Mouse (Mus musculus) thymus, adult 2 months (tissue): ENCODE results near the gene Optc. TPM values are rescaled to one million over a fixed set of nuclear protein-coding genes. Genes with fewer than 3 reads are reported as not detected.

ENCODE experiments used
- DNase-seq: peaks from one replicate; pipeline ENCODE4 v3.0.0; 2021
- H3K27ac ChIP-seq: fragments of 200-500 bp; 2 replicates; pipeline ENCODE4 v1.5.1; 2012; ENCODE audit warnings: low read length, control low read depth; ENCODE audit not compliant: control insufficient read depth, insufficient read depth
- H3K27me3 ChIP-seq: fragments of 200-500 bp; 2 replicates; pipeline ENCODE4 v1.6.1; 2012; ENCODE audit warnings: mild to moderate bottlenecking, low read length, moderate library complexity, mixed read lengths; ENCODE audit not compliant: control insufficient read depth, insufficient read depth
- H3K36me3 ChIP-seq: fragments of 200-500 bp; 2 replicates; pipeline ENCODE4 v1.6.1; 2012; ENCODE audit warnings: mild to moderate bottlenecking, low read length, moderate library complexity; ENCODE audit not compliant: control insufficient read depth, insufficient read depth
- H3K4me1 ChIP-seq: fragments of 200-500 bp; replicated peaks from 2 replicates; pipeline ENCODE4 v1.6.1; 2012; ENCODE audit warnings: low read length; ENCODE audit not compliant: control insufficient read depth, insufficient read depth
- H3K4me3 ChIP-seq: fragments of 200-500 bp; 2 replicates; pipeline ENCODE4 v1.5.1; 2012; ENCODE audit warnings: mild to moderate bottlenecking, low read length, control low read depth, moderate library complexity; ENCODE audit not compliant: control insufficient read depth, insufficient read depth
- CTCF ChIP-seq: fragments of 200-500 bp; IDR thresholded peaks from 2 replicates; pipeline ENCODE4 v1.5.1; 2012; ENCODE audit warnings: mild to moderate bottlenecking, control low read depth, low read length, moderate library complexity, borderline replicate concordance; ENCODE audit not compliant: control insufficient read depth, poor library complexity, insufficient read depth; ENCODE audit errors: extremely low read depth
- POLR2A ChIP-seq: fragments of 200-500 bp; IDR thresholded peaks from 2 replicates; pipeline ENCODE4 v1.6.1; 2012; ENCODE audit warnings: mild to moderate bottlenecking, low read length, control low read depth, moderate library complexity; ENCODE audit not compliant: control insufficient read depth, poor library complexity, insufficient read depth; ENCODE audit errors: extremely low read depth
- WGBS: fragments of 180-500 bp; shearing (Covaris S2); methylation state at CpG from one replicate; pipeline ENCODE4 v1.1.7; 2018; 5-methylcytosine and 5-hydroxymethylcytosine counted together
- polyA plus RNA-seq: library from polyadenylated mRNA; depleted of rRNA; stranded (reverse); fragments of >200 nt; gene quantifications from 2 replicates; pipeline ENCODE4 v1.2.3, GENCODE M21; 2012

Gene Optc
- polyA plus RNA-seq, 1 experiment, result 1.0 TPM

DNA sequence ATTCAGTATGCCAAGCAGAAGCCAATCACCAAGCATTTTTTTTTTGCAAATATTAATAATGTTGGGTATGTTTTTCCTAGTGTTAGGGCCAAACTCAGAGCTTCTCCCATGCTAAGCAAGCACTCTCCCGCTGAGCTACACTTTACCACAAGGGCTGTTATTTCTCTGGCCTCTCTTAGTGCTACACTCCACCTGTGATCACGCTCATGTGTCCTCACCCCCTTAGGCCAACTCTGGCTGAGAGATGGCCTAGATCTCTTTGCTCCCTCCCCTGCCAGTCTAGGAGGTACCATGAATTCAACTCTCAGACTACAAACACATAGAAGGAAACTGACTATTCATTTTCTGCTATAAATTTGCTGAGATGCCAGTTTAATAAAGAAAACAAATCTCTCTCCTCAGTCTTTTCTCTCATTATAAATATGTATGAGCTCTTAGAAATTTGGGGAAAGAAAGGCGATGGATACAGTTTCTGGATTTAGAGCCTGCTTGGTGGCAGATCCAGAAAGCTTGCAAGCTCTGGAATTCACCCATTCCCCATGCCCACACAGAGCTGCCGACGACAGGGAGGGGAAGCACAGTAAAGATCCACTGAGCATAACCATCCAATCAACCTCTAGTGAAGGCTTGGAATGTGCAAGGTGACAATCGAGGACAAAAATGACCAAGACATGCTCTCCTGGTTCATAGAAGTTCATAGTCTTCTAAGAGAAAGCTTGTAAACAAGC, 34.5 kb downstream of the Optc start:
- Histone ChIP-seq H3K4me3 (no peak overlapping the region), H3K4me1 (no peaks in the 10 kb centered on the region), H3K27ac (no peak overlapping the region), H3K27me3 (no peaks in the 10 kb centered on the region), H3K36me3 (no peaks in the 10 kb centered on the region)
- no peak for DNase-seq
- WGBS, result 94% methylated on average over 6 of the region's 6 CpGs
- TF ChIP-seq POLR2A (no peak), CTCF (no peak)

DNA sequence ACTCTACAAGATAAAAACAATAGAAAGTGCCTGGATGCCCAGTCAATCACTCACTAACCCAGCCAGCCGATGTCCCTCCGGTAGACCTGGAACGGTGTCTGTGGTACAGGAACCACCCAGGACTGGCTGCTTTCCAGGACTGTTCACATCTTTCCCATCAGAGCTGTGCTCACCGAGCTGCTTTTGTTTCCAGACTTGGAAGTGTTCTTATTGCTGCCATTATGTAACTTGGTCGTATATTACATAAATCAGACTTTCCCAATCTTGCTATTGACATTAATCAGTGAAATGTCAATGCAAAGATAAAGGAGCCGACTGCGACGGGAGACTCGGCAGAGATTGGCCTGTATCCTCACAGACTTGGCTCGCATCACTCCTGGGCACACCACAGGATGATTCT, 36.6 kb downstream of the Optc start:
- 92% methylated on average over 10 of the region's 10 CpGs for WGBS
- TF ChIP-seq POLR2A (no peak), CTCF (no peak)
- H3K4me1 ChIP-seq, result no peaks in the 10 kb centered on the region; the same call in 1 of the 2 replicates
- no peak for DNase-seq
- H3K27ac ChIP-seq, result no peak overlapping the region
- no peaks in the 10 kb centered on the region for H3K27me3 ChIP-seq
- H3K36me3 ChIP-seq, result no peaks in the 10 kb centered on the region
- no peak overlapping the region for H3K4me3 ChIP-seq

DNA sequence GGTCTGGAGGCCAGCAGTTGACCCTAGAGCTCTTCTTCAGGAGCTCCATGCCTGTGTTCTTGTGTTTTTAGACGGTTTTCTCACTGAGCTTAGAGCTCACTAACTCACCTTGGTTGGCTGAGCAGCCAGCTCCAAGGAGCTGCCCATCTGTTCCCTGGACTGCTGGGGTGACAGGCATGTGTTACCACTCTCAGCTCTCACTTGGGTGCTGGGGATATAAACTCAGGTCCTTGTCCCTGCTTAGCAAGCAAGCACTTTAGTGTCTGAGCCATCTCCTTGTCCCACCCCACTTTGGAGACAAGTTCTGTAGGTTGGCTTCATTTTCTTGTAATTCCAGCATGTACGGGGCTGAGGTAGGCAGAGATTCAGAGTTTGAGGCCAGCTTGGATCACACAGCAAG, 38.6 kb downstream of the Optc start:
- DNase-seq, result no peak
- Histone ChIP-seq H3K4me3 (no peak overlapping the region), H3K36me3 (no peaks in the 10 kb centered on the region), H3K4me1 (no peaks in the 10 kb centered on the region; the same call in 1 of the 2 replicates), H3K27ac (no peak overlapping the region), H3K27me3 (no peaks in the 10 kb centered on the region)
- TF ChIP-seq POLR2A, result no peak
- TF ChIP-seq CTCF, result no peak
- WGBS, result 93% methylated on average over 2 of the region's 2 CpGs

DNA sequence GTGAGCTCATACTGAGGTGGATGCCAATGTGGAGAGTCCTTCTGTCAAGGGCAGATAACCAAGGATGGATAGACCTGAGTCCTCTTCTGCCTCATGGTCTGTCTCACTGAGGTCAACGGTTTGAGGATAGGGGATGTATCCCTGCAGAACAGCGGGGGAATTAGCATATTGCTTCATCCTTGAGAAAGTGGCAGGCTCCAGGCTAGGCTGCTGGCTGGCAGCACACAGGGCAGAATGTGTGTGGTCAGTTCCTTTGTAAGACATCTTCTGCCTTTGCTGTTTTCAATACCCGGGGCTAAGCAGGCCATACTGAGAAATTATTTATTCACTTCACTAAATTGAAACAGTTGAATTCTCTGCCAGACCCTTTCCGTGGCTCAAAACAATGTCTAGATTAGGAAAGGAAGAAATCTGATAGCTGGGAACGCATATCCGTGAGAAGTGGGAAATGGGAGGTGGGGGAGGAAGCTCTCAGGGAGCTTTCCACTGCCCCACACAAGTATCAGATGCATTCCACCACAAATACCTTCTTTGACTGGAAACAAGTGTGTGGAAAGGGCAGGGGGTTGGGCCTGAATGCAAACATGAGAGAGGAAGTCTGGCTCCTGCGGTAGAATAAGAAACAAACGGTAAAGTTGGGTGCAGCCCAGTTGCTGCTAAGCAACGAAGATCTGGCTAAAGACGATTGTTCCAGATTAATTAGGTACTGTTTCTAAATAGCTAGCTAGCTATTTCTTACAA, 44.4 kb downstream of the Optc start:
- Histone ChIP-seq H3K4me1 (peaks cover 4% of the 10 kb centered on the region), H3K27ac (no peak overlapping the region), H3K4me3 (no peak overlapping the region), H3K27me3 (no peaks in the 10 kb centered on the region), H3K36me3 (no peaks in the 10 kb centered on the region)
- TF ChIP-seq CTCF (no peak), POLR2A (no peak)
- no peak for DNase-seq
- WGBS, result 18% methylated on average over 10 of the region's 10 CpGs

DNA sequence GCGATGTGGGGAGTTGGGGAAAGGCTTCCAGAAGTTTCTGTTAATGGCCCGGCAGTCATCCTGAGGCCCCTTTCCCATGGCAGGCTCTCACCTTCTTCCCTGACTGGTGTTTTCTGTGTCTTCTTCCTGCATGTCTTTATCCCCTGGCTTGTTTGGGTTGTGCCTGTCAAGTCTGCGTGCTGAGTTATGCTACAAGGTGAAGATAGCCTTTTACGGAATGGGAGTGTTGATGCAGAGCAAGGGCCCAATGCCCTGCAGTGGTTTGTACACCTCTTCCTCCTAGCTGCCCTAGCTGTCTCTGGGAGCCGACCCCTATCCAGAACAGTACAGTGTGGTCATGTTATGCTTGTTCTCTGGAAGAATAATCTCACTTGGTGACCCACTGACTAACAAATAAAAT, 46.8 kb downstream of the Optc start:
- no peak for TF ChIP-seq CTCF
- Histone ChIP-seq H3K4me3 (no peak overlapping the region), H3K4me1 (peaks cover 4% of the 10 kb centered on the region; the same call in 1 of the 2 replicates), H3K36me3 (no peaks in the 10 kb centered on the region), H3K27me3 (no peaks in the 10 kb centered on the region), H3K27ac (no peak overlapping the region)
- DNase-seq, result no peak
- 94% methylated on average over 5 of the region's 5 CpGs for WGBS

DNA sequence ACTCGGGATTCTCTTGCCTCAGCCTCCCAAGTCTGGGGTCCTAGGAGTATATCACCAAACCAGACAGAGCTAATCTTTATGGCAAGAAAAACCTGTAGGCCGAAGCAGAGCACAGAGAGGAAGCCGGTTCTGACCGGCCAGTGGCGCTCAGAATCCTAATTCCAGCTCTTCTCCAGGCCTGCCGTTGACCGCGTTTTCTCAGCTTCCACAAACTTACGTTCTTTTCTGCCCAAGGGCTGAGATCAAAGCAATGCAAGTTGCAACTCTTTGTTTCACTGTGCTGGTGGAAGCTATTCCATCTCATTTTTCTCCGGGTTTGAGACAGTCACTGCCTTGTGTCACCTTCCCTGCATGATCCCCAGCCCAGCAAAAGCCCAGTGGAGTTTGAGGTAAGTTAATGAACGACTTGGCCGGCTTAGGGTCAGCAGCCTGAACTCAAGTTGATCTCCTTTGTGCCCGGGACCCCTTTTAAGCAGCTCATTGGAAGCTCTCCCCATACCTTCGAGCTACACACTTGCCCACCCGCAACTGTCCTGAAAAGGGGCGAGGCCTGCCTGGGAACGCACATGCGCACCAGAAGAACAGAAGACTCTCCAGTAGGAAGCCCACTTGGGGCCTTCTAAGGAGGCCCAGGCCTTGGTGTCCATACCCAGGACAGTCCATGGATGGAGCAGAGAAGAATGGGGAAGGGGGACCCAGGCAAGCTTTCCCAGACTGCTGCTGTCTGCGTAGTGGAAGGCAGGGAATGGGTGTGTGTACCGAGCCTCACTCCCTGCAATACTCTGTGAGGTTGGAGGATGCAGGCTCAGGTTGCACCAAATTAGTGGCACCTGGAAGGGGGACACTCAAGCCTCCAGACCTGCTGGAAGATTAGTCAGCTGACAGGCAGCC, 47.7 kb downstream of the Optc start:
- H3K36me3 ChIP-seq, result no peaks in the 10 kb centered on the region
- DNase-seq, result no peak
- WGBS, result 97% methylated on average over 20 of the region's 20 CpGs
- no peak for TF ChIP-seq POLR2A
- no peak for TF ChIP-seq CTCF
- H3K4me1 ChIP-seq, result peaks cover 4% of the 10 kb centered on the region; the same call in 1 of the 2 replicates
- H3K27ac ChIP-seq, result no peak overlapping the region
- no peaks in the 10 kb centered on the region for H3K27me3 ChIP-seq
- H3K4me3 ChIP-seq, result no peak overlapping the region
